Mouse (Mus musculus) ovary, postnatal 36 days (tissue): ENCODE data around the gene Rtl10.

Experiments used
- DNase-seq: peaks from one replicate; pipeline ENCODE4 v3.0.0; 2022; ENCODE audit warnings: low spot score, mixed read lengths

The Rtl10 gene

GRCm38 (mm10) chr16:18498558-18498990 is at the start of gene Rtl10, which contains the start of gene Gnb1l:
Gene Rtl10, plus strand, starts transcription at chr16:18498901.
Gene Gnb1l, plus strand, starts transcription at chr16:18498713.
- DNase-seq, result peak; percentile 96

- DNase-seq, result no peak
Measured at GRCm38 (mm10) chr16:18449005-18449404, 49.7 kb upstream of the Rtl10 start.

- peak; percentile 22 for DNase-seq
Measured at GRCm38 (mm10) chr16:18451486-18452181, 47.1 kb upstream of the Rtl10 start.

GRCm38 (mm10) chr16:18452361-18452862 is 46.3 kb upstream of the Rtl10 start:
- DNase-seq, result no peak

GRCm38 (mm10) chr16:18453846-18454245 is 44.9 kb upstream of the Rtl10 start:
- no peak for DNase-seq

GRCm38 (mm10) chr16:18455407-18455806 is 43.3 kb upstream of the Rtl10 start:
- DNase-seq, result no peak

- DNase-seq, result no peak
Measured at GRCm38 (mm10) chr16:18458661-18459060, 40.0 kb upstream of the Rtl10 start.

- DNase-seq, result no peak
Measured at GRCm38 (mm10) chr16:18459335-18459954, 39.3 kb upstream of the Rtl10 start.

- no peak for DNase-seq
Measured at GRCm38 (mm10) chr16:18459955-18460370, 38.7 kb upstream of the Rtl10 start.

- no peak for DNase-seq
Measured at GRCm38 (mm10) chr16:18460826-18461225, 37.9 kb upstream of the Rtl10 start.

GRCm38 (mm10) chr16:18462031-18462430 is 36.7 kb upstream of the Rtl10 start:
- DNase-seq, result no peak

- DNase-seq, result no peak
Measured at GRCm38 (mm10) chr16:18462598-18462997, 36.1 kb upstream of the Rtl10 start.

- no peak for DNase-seq
Measured at GRCm38 (mm10) chr16:18464271-18464670, 34.4 kb upstream of the Rtl10 start.

- DNase-seq, result no peak
Measured at GRCm38 (mm10) chr16:18470829-18471228, 27.9 kb upstream of the Rtl10 start.

GRCm38 (mm10) chr16:18471381-18471955 is 27.2 kb upstream of the Rtl10 start:
- no peak for DNase-seq

GRCm38 (mm10) chr16:18471976-18472375 is 26.7 kb upstream of the Rtl10 start:
- DNase-seq, result no peak

GRCm38 (mm10) chr16:18472416-18472815 is 26.3 kb upstream of the Rtl10 start:
- DNase-seq, result no peak

- no peak for DNase-seq
Measured at GRCm38 (mm10) chr16:18472976-18473375, 25.7 kb upstream of the Rtl10 start.

- no peak for DNase-seq
Measured at GRCm38 (mm10) chr16:18474021-18474420, 24.7 kb upstream of the Rtl10 start.

- no peak for DNase-seq
Measured at GRCm38 (mm10) chr16:18477996-18478395, 20.7 kb upstream of the Rtl10 start.

- no peak for DNase-seq
Measured at GRCm38 (mm10) chr16:18479667-18480066, 19.0 kb upstream of the Rtl10 start.

GRCm38 (mm10) chr16:18480933-18481485 is 17.7 kb upstream of the Rtl10 start:
- DNase-seq, result no peak

GRCm38 (mm10) chr16:18482431-18482830 is 16.3 kb upstream of the Rtl10 start:
- no peak for DNase-seq
